Mouse (Mus musculus) kidney, postnatal 4 days (tissue): ENCODE data around the gene 5430402E10Rik.
"Not testable (repeated sequence)": the region's sequence is repeated elsewhere in the genome, so short reads cannot be mapped to it uniquely, and the experiment has no call there.

Source experiments
- DNase-seq, 2 experiments: peaks; one replicate each; pipeline ENCODE4 v3.0.0; 2021; ENCODE audit warnings: mixed read lengths in 2 of 2

Gene 5430402E10Rik

DNA sequence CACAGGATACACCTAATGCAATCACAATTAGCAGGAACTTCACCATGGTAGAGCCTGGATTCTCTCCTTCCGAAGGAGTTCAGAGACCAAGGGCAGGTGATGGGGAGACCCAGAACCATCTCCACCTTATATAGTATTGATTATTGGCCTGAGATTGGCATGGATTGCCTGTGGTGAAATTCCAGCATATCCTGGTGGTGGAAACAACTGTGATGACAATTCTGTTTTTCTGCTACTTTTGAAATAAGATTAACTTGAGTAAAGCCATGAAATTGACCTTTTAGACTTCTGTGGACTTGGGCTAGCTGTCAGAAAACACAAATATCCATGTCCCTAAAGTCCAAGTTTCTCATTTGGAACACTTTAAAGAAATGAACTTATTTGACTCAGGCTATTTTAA is at the start of gene 5430402E10Rik:
Gene 5430402E10Rik (minus strand): TSS at position 101 of the 400 bp plus-strand sequence.
- not testable (repeated sequence) for DNase-seq

DNA sequence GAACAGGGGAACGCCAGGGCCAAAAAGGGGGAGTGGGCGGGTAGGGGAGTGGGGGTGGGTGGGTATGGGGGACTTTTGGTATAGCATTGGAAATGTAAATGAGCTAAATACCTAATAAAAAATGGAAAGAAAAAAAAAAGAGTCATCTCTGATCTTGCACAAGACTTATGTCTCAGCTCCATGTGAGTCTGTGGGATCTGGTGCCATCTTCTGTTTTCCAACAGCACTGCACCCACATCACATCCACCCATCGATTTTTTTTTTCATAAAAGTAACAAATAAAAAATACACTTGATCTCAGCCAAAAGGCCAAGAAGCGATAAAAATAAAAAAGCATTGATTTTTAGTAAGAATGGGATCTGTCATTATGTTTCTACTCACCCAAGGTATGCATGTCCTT is 44.8 kb downstream of the 5430402E10Rik start:
- peak; percentile 3 for DNase-seq
